Mouse (Mus musculus) heart, postnatal 10 days (tissue): Measurements from ENCODE around the gene Luc7l3. TPM values are rescaled to one million over a fixed set of nuclear protein-coding genes. Genes with fewer than 3 reads are reported as not detected.

ENCODE experiments used
- DNase-seq, 2 experiments: peaks; one replicate each; pipeline ENCODE4 v3.0.0; 2021
- intact Hi-C: fragments of 180-260 bp; cut with DNase I; formaldehyde crosslinking; loops from one replicate; pipeline ENCODE4 v1.15.1; 2025
- total RNA-seq, 2 experiments: library from RNA; stranded (reverse); gene quantifications; 2 replicates each; pipeline ENCODE4 v1.2.3; 2021

Luc7l3 gene
- total RNA-seq, 2 experiments from 2014 or later, result 44.2 to 48.1 TPM

- intact Hi-C loops, result loop anchor here (2.0 kb wide), 1 partner anchor 23 kb away; no protein-coding TSS in a partner anchor
- no peak for DNase-seq
Observed at GRCm38 (mm10) chr11:94314098-94314652, 7.6 kb downstream of the Luc7l3 start.

DNA sequence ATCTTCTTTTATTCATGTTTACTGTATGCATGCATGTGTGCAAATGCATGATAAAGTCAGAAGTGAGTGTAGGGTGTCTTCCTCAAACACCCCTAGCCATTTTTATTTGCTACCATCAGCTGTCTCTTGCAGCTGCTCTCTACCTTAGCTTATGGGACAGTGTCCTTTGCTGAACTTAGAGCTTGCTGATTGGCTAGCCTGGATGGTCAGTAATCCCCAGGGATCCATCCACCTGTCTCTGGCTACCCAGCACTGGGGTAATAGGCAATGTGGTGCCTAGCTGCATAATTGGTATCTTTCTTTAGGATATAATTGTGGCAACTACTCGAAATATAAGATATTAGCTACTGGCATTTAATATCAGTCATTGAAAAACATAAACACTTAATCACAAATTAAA is 9.1 kb downstream of the Luc7l3 start:
- intact Hi-C loops, result no loop called here
- no peak for DNase-seq

DNA sequence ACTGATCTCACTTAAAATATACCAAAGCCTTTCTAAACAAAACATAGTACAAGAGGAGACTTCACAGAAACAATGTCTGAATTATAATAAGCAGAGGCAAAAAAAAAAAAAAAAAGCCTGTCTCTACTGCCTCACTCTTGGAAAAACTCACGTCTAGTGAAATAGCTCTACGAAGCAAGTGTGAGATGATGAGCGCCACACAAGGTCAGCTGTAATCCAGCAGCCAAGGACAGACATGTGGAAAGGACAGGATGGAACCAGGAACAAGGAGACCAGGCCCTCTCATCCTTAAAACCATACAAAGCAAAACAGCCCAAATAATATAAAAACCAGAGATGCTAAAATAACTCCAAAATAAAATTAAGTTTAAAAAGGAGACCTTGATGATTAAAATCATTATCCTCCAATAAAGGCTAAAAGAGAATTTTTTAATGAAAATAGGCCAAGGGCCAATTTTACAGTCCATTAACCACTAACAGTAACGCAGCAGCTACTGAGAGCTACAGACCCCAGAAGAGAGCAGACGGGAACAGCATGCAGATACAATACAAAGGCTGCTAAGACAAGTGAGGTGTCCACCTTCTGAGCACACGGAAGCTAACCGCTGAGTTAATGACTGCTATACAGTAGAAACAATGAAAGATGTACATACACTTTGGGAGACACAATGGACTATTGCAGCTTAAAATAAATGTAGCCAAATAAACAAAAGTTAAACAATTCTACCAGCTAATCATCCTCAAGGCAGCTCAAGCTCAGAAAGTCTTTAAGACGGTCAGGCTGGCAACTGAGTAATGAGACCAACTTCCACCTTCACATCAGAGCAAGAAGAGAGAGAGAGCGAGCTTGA is 26.6 kb downstream of the Luc7l3 start:
- no peak for DNase-seq
- intact Hi-C loops, result no loop called here

DNA sequence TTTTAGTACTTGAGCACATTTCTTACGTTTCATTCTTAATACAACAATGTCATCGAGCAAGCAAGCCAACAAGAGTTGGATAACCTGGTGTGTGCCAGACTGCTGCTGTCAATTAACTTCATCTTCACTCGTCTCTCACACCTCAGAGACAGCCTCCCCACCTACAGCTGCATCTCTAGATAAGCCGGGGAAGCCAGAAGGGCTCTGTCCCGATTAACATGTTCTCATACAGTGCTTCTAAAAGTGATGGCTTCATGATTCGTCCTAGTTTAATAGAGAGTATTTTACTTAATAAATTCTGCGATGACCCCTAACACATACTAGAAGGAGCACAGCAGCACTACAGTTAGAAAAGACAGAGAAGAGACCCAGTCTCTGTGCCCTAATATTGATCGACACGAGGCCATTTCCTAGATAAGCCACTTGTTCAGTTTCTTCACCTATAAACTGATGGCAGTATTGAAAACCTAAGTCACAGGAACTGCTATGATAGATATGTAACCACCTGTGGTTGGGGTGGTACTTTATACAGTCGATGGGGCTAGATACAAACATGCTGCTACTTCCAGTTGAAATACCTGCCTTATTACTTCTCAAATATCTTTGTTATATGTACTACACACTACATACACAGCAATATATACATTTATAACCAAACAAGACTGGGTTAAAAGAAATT is 31.6 kb downstream of the Luc7l3 start:
- no peak for DNase-seq
- intact Hi-C loops, result loop anchor here (2.0 kb wide), 1 partner anchor 25 kb away; no protein-coding TSS in a partner anchor

- intact Hi-C loops, result loop anchor here (5.0 kb wide), 1 partner anchor 200 kb away; the partner anchor contains the start of gene Spata20
- no peak for DNase-seq
Observed at GRCm38 (mm10) chr11:94287105-94287504, 34.7 kb downstream of the Luc7l3 start.

DNA sequence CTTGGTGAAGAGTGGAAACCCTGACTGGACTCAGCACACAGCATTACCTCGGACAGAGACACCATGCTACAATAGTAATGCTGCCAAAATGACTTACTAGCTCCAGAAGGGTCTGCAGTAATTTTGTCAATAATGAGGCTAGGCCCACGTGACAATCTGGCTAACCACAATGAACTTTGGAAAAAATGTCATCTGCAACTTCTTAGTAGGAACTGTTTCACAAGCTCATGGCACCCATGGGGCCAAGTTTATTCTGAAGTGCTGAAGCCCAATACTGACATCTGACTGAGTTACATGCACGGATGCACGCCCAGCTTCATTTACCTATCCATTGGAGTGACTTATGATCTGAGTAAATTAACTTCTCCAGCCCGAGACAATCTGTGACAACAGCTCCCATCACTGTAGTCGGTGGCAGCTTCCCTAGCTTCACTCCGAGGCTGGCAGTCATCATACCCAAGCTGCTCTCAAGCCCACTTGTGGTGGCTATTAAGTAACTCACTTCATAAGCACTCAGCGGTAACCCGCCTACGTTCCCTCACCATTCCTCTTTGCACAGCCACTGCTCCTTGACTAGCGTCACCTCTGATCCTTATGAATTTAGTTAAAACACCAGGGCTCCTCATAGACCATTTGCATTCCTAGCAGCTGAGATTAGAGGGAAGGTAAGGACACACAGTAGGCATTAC is 35.8 kb downstream of the Luc7l3 start:
- no peak for DNase-seq
- intact Hi-C loops, result loop anchor here (5.0 kb wide), 1 partner anchor 201 kb away; the partner anchor contains the start of gene Spata20

GRCm38 (mm10) chr11:94283536-94284099 is 38.2 kb downstream of the Luc7l3 start:
- DNase-seq, result no peak
- intact Hi-C loops, result no loop called here

DNA sequence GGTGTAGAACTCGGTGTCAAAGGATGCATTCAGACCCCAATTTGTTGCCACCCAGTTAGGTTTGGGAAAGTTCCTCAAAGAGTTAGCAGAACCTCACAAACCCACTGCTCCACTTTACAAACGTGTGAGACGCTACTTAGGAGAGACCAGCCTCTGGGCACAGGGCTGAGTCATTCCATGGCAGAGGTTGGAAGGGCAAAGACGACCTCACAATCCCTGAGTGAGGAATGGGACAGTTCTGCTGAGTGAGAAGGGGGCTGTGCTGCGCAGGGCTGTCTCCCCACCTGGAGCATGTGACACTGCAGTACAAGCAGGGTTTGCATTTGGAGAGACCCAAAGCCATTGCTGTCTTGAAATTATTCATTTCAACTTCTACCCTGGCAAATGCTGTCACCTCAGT is 39.5 kb downstream of the Luc7l3 start:
- no peak for DNase-seq

DNA sequence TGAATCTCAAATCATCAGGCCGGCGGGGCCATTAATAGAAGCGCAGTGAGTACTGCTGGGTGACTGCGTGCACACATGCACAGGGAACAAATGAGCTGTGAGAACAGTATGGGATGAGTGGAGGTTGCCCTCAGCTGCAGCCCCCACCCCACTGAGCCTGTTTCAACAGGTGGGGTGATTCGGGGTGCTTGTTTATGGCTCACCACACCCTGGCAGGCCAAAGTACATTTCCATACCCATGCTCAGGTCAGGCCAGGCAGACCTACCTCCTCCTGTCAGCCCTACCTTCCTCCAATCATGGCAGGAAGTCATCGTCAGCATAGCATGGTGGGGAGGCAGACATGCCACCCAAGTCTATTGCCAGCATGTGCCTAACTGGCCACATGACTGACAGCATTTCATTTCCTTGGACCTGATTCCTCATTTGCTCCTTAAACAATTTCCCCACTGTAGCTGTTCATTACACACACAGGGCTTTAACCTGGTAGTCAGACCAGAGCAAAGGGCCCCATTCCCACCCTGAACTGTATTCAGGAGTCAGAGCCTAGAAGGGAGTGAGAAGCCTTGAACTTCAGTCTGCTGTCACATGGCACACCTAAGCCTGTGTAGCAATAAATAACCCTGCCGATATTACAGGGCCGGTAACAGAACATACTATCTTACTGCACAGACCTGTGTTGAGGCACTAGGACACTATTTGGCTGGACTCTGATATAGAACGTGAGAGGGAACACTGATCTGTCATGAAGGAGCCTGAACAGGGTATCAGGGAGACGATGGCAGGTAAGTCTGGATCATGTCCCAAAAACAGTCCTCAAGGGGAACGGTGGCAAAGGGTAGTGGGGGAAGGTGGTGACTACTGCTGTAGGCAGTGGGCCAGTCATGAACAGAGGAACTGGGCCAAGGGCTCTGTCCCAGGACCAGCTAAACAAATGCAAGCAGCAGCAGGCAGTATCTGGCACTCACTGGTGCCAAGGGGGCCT is 40.3 kb downstream of the Luc7l3 start, which contains the start of gene Gm21885:
Gm21885 (plus strand) TSS at position 675 of the 983 bp plus-strand sequence.
- peak; percentile 64 to 74 for DNase-seq
- intact Hi-C loops, result no loop called here

More for the DNA sequence above, 39.5 kb downstream of the Luc7l3 start:
- intact Hi-C loops, result no loop called here

GRCm38 (mm10) chr11:94276869-94277337 is 44.9 kb downstream of the Luc7l3 start:
- intact Hi-C loops, result loop anchor here (1.0 kb wide), 2 partner anchors 41 to 149 kb away; no protein-coding TSS in a partner anchor
- DNase-seq, result peak; percentile 93 to 96

DNA sequence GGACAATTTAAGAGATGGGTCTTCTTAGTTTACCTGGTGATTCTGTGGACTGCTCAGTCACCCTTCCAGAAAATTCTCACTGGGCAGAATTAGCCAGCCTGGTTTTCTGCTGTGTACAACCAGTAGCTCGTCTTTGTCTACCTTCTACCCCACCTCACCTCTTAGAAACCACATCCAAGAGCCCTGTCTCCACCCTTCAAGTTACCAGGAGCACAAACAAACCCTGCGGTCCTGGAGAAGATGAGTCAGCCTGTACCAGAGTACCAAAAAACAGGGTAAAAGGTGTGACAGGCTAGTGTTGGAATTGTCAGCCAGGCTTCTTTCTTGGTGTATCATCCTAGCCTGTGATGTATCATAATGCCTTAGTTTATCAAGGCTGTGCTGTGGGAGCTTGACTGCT is 46.1 kb downstream of the Luc7l3 start:
- DNase-seq, result no peak
- intact Hi-C loops, result no loop called here

DNA sequence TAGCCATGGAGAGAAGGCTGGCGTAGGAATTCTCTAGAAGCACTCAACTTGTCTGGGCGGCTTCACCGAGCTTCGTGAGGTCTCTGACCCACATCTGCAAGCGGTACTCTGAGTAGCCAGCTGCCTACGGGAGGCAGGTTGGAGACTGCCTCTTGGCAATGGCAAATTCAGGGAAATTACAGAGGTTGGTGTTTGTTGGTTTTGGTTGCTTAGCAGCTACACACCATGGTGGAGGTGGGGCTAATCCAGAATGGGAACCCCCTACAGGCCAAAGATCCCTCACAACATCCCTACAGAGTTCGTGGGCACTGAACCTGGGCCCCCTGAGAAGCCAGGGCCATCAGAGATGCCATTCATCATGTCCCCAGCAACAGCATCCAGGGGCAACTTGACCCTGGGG is 46.6 kb downstream of the Luc7l3 start:
- intact Hi-C loops, result no loop called here
- DNase-seq, result no peak

DNA sequence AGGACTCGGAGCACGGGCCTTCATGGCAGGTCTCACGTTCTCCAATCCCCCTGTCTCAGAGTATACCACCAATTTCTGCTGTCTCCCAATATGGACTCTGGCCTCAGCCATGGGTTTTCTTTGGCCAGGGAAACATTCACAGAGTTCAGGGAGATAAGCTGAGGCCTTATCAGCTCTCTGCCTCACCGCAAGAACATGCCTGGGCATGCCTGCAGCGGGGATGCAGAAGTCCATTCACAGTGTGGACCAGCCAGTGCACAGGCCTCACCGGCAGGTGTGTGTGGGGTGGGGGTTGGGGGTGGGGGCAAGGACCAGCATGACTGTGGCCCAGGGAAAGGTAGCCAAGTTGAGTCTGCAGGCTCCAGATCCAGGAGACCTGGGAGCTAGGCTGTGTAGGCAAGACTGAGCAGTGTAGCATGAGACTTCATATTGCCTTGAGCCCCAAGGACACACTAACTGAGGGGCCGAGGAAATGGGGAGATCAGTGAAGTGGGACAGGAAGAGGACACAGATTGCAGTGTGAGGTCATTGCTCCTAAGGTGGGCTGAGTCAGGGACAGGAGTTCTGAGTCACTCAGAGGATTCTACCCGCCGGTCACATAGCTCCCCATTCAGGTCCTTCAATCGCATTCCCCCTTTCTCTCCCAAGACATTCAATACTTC is 47.5 kb downstream of the Luc7l3 start:
- intact Hi-C loops, result no loop called here
- no peak for DNase-seq

DNA sequence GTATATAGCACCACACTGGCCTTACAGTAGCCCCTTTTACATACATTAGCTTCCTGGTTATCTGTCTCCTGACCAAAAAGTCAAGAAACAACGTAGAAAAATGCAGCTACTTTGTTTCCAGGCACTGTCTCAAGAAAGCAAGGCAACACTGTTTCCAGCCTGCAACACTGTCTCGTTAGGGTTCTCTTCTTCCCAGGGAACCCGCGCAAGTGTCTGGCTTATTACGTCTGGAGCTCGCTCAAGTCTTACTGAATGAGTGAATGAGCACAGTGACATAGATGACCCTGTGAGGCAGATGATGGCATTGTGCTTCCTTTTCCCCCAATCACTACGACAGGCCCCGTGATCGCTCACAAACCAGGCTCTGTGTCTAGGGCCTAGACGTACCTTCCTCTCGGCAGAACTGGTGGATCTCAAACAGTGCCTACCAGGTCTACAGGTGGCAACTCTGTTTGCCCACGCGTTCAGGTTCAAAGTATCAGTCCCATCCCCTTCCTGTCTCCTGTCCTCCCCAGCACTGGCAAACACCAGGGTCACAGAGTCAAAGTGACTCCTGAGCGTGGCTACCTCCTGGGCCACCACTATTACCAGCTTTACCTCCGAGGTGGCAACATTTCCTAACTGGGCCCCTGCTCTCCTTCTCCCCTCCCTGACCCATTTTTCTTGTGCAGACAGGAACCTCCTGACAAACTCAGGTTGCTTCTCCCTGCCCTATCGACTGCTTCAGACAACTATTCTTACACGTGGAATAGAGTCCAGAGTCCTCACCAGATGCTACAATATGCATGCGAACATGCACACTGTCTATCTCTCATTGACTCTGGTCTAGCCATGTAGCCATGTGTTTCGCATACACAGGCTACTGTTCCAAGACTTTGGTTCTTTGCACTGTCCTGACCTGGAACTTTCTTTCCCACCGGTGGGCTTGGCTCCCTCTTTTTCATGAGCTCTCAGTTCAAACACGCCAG is 48.5 kb downstream of the Luc7l3 start:
- intact Hi-C loops, result no loop called here
- no peak for DNase-seq

DNA sequence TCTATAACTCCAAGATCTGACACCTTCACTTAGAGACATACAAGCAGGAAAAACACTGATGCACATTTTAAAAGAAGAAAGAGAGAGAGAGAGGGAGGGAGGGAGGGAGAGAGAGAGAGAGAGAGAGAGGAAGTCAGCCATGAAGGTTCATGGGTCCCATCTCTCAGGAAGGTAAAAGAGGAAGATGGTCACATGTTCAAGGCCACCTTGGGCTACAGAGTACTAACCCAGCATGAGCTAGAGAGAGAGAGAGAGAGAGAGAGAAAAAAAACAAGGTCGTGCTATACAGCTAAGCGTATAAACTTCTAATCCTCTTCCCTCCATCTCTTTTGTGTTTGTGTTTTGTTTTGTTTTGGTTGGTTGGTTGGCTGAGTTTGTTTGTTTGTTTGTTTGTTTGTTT is 50.8 kb downstream of the Luc7l3 start:
- DNase-seq, result no peak
- intact Hi-C loops, result no loop called here

GRCm38 (mm10) chr11:94269906-94270305 is 51.9 kb downstream of the Luc7l3 start:
- intact Hi-C loops, result no loop called here
- no peak for DNase-seq

DNA sequence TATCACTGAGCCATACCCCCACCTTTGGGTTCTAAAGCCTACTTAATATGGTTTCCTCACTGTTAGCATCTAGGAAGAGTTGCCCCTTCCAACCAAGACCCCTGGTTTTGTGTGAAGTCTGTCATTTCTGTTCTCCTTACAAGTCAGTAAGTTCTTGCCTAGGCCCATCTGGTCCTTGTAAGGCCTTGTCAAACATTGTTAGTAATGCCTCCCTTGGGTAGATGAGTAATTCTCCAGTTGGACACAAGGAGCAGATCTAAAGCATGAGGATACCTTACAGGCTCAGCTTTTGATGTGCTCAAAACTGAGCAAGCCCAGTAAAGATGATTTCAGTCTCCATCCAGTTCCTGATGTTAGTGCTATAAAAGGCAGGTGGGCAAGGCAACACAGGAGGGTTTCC is 53.0 kb downstream of the Luc7l3 start:
- no peak for DNase-seq
- intact Hi-C loops, result no loop called here
